Mouse (Mus musculus) midbrain, embryonic 12.5 days (tissue): ENCODE measurements at regions not wholly inside any gene's neighbourhood (a gene's known extent, or its start where the extent isn't known, plus 50 kb on each side); places are given as distances from the start of the nearest gene placed in this dataset.

Experiments used
- ATAC-seq: fragments of 200-750 bp; cut with Nextera tagmentation; 2 replicates; pipeline ENCODE4 v1.8.0; 2017; ENCODE audit warnings: low read depth, moderate TSS enrichment, moderate library complexity; ENCODE audit not compliant: low FRiP score
- H3K27ac ChIP-seq: fragments of 300-500 bp; sonication (generic); replicated peaks from 2 replicates; pipeline ENCODE4 v1.5.1; 2016; ENCODE audit warnings: mild to moderate bottlenecking
- H3K27me3 ChIP-seq: fragments of 300-500 bp; sonication (generic); 2 replicates; pipeline ENCODE4 v1.6.1; 2016; ENCODE audit warnings: mild to moderate bottlenecking
- H3K36me3 ChIP-seq: fragments of 300-500 bp; sonication (generic); 2 replicates; pipeline ENCODE4 v1.6.1; 2016
- H3K4me1 ChIP-seq: fragments of 300-500 bp; sonication (generic); 2 replicates; pipeline ENCODE4 v1.6.1; 2016
- H3K4me2 ChIP-seq: fragments of 300-500 bp; sonication (generic); replicated peaks from 2 replicates; pipeline ENCODE4 v1.6.1; 2016; ENCODE audit warnings: mild to moderate bottlenecking, moderate library complexity
- H3K4me3 ChIP-seq: fragments of 300-500 bp; sonication (generic); 2 replicates; pipeline ENCODE4 v1.5.1; 2016; ENCODE audit warnings: mild to moderate bottlenecking
- H3K9ac ChIP-seq: fragments of 300-500 bp; sonication (generic); replicated peaks from 2 replicates; pipeline ENCODE4 v1.6.1; 2016; ENCODE audit warnings: mild to moderate bottlenecking, moderate library complexity
- H3K9me3 ChIP-seq: fragments of 300-500 bp; sonication (generic); 2 replicates; pipeline ENCODE4 v1.6.1; 2016; ENCODE audit warnings: mild to moderate bottlenecking
- WGBS: fragments of 180-500 bp; shearing (Covaris S2); methylation state at CpG from one replicate; pipeline ENCODE4 v1.1.7; 2016; 5-methylcytosine and 5-hydroxymethylcytosine counted together

DNA sequence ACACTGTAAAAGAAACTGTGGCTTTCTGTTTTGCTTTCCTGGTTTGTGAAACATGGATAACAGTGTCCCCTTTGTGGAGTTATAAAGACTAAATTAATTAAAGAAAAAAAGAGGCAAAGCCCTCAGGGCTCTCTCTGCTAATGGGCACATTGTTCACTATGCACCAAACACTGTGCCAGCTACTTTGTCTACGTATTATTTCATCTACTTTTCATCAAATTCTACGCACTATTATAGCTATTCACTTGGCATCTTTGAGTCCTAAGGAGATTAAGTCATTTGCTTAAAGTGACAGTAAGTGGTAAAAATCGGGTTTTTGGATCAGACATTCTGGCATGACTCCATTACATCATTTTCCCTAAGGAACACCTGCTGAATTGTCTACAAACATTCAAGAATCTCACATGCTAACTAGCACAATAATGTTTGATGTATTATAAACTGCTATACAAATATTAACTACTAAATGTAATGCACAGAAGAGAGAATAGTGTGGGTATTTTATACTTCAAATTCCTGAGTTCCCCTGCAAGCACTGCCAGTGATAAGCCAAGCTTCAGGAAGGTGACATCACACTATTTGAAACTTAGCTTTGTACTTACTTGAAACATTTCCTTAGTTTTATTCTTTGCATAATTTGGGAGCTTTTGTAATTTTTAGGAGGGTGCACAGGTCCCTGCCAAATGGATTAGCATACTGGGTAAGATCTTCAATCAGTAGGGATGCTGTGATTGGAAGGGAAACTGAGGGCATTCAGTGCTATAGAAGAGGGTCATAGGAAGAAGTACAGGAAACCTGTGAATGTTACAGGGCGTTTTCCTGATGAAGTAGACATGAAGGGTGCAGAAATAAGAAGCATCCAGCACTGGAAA is 504.7 kb upstream of the Sel1l start:
- H3K4me3 ChIP-seq, result no peak overlapping the region
- no peaks in the 10 kb centered on the region for H3K4me1 ChIP-seq
- no peaks in the 10 kb centered on the region for H3K36me3 ChIP-seq
- no peak for ATAC-seq
- H3K4me2 ChIP-seq, result no peak overlapping the region
- 67% methylated on average over 4 of the region's 4 CpGs for WGBS
- H3K27me3 ChIP-seq, result no peaks in the 10 kb centered on the region
- H3K9me3 ChIP-seq, result no peaks in the 10 kb centered on the region
- no peak overlapping the region for H3K27ac ChIP-seq
- H3K9ac ChIP-seq, result no peak overlapping the region

GRCm38 (mm10) chr12:92318241-92318640 is 469.3 kb upstream of the Sel1l start:
- ATAC-seq, result no peak
- H3K9ac ChIP-seq, result no peak overlapping the region
- H3K36me3 ChIP-seq, result no peaks in the 10 kb centered on the region
- no peak overlapping the region for H3K27ac ChIP-seq
- no peaks in the 10 kb centered on the region for H3K27me3 ChIP-seq
- H3K4me2 ChIP-seq, result no peak overlapping the region
- H3K9me3 ChIP-seq, result no peaks in the 10 kb centered on the region
- no peaks in the 10 kb centered on the region for H3K4me1 ChIP-seq
- WGBS, result 82% methylated on average over 1 of the region's 1 CpGs
- no peak overlapping the region for H3K4me3 ChIP-seq

- 90% methylated on average over 3 of the region's 3 CpGs for WGBS
- H3K4me3 ChIP-seq, result no peak overlapping the region
- H3K4me1 ChIP-seq, result no peaks in the 10 kb centered on the region
- no peak for ATAC-seq
- no peak overlapping the region for H3K27ac ChIP-seq
- no peak overlapping the region for H3K4me2 ChIP-seq
- no peaks in the 10 kb centered on the region for H3K36me3 ChIP-seq
- no peak overlapping the region for H3K9ac ChIP-seq
- no peaks in the 10 kb centered on the region for H3K9me3 ChIP-seq
- H3K27me3 ChIP-seq, result no peaks in the 10 kb centered on the region
These were observed 468.7 kb upstream of the Sel1l start for GRCm38 (mm10) chr12:92317609-92318008.

DNA sequence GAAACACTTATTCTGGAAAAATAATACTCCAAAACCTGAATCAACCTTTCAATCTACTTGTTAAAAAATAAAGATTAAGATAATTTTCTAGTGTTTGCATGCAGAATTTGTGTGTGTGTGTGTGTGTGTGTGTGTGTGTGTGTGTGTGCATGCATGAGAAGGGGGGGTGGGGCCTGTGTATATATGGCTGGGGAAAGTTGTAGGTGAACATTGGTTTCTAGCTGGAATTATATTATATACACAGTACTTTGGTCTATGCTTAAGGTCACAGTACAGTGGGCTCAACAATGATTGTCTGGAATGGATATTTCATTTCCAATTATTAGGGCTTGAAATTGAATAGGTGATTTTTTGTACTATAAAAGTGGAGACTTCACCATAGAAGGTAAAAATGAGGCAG is 467.3 kb upstream of the Sel1l start:
- Histone ChIP-seq H3K9me3 (no peaks in the 10 kb centered on the region), H3K4me2 (no peak overlapping the region), H3K4me3 (no peak overlapping the region), H3K4me1 (no peaks in the 10 kb centered on the region), H3K27ac (no peak overlapping the region), H3K9ac (no peak overlapping the region), H3K27me3 (no peaks in the 10 kb centered on the region), H3K36me3 (no peaks in the 10 kb centered on the region)
- ATAC-seq, result no peak

GRCm38 (mm10) chr12:92315820-92316219 is 466.9 kb upstream of the Sel1l start:
- no peak for ATAC-seq
- Histone ChIP-seq H3K9me3 (no peaks in the 10 kb centered on the region), H3K27ac (no peak overlapping the region), H3K4me2 (no peak overlapping the region), H3K4me3 (no peak overlapping the region), H3K36me3 (no peaks in the 10 kb centered on the region), H3K9ac (no peak overlapping the region), H3K27me3 (no peaks in the 10 kb centered on the region), H3K4me1 (no peaks in the 10 kb centered on the region)
- WGBS, result 91% methylated on average over 2 of the region's 2 CpGs

DNA sequence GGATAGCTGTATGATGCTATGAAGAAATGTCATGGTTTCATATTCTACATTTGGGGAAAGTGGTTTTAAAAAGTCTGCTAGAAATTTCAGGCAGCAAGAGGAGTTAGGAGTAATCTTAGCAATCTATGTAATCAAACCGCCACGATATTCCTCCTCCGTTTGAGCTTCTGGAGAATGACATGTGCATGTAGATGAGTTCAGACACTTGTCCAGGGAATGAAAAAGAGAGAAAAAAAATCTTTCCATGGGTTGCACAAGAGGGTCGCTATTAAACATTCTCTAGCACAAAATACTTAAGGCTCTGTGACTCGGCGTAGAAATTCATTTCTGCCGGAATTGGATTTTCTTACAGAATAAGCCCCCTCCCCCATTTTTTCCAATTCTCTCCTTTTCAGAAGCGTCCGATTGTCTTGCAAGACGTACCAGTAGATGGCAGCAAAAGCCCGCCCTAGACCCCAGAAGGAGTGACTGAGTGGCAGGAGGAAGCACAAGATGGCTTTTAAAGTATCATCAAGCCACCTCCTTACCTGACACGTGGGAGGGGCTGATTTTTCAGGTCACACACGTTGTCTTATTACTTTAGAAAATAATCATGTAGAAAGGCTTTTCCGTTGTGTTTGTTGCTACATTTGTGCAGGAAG is 454.1 kb upstream of the Sel1l start:
- H3K9ac ChIP-seq, result no peak overlapping the region
- H3K9me3 ChIP-seq, result no peaks in the 10 kb centered on the region
- no peaks in the 10 kb centered on the region for H3K36me3 ChIP-seq
- peak; percentile 79 for ATAC-seq
- H3K4me2 ChIP-seq, result 0 out of 2 replicates have a peak overlapping the region, but pooled peaks have one; percentile 19
- no peaks in the 10 kb centered on the region for H3K4me1 ChIP-seq
- WGBS, result 21% methylated on average over 14 of the region's 14 CpGs
- no peak overlapping the region for H3K4me3 ChIP-seq
- H3K27me3 ChIP-seq, result 0 out of 2 replicates have a peak, but pooled peaks cover 2% of the 10 kb centered on the region
- no peak overlapping the region for H3K27ac ChIP-seq

DNA sequence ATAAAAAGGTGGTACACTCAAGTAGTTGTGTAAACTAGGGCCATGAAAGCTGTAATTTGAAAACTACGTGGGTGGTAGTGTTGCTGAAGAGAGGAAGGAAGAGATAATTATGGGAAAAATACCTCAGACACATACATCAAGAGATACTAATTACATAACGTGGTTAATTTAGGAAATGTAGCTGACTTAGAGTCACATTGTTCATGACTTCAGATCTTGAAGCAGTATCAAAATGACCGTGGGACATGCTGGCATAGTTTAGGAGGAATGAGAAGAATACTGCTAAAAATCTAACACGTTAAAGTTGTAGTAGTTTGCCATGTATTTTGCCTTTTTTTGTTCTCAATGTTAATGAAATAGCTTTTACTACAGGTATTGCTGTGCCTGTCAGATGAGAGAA is 445.9 kb upstream of the Sel1l start:
- ATAC-seq, result no peak
- Histone ChIP-seq H3K36me3 (no peaks in the 10 kb centered on the region), H3K4me3 (no peak overlapping the region), H3K27ac (no peak overlapping the region), H3K4me1 (peaks cover 21% of the 10 kb centered on the region), H3K9ac (no peak overlapping the region), H3K27me3 (no peaks in the 10 kb centered on the region), H3K9me3 (no peaks in the 10 kb centered on the region), H3K4me2 (no peak overlapping the region)
- WGBS, result 83% methylated on average over 4 of the region's 4 CpGs

DNA sequence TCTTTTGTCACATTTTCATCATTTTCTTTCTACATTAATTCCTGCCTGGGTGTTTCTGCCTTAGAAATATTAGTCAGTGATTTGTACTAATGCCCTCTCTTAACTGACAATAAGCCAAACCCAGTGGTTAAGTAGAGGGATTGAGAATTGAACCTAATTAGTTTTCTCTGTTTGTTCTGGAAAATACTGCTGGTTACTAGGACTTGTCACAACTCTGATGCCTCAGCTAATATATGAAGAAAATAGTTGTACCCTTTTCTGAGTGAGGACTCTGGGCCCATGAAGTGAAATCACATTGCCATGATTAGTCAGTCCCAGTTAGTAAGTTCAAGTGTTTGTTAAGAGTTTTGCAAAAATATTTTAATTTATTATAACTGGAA is 444.4 kb upstream of the Sel1l start:
- H3K27ac ChIP-seq, result peak overlapping the region; percentile 82
- H3K36me3 ChIP-seq, result no peaks in the 10 kb centered on the region
- peaks cover 21% of the 10 kb centered on the region for H3K4me1 ChIP-seq
- 0 out of 2 replicates have a peak, but pooled peaks have one; percentile 13 for ATAC-seq
- H3K4me3 ChIP-seq, result no peak overlapping the region
- peak overlapping the region; percentile 40; the same call in 1 of the 2 replicates for H3K4me2 ChIP-seq
- H3K27me3 ChIP-seq, result no peaks in the 10 kb centered on the region
- no peaks in the 10 kb centered on the region for H3K9me3 ChIP-seq
- no peak overlapping the region for H3K9ac ChIP-seq

GRCm38 (mm10) chr12:92292460-92293340 is 443.7 kb upstream of the Sel1l start:
- Histone ChIP-seq H3K4me1 (peaks cover 21% of the 10 kb centered on the region), H3K9ac (no peak overlapping the region), H3K36me3 (no peaks in the 10 kb centered on the region), H3K9me3 (no peaks in the 10 kb centered on the region), H3K27me3 (no peaks in the 10 kb centered on the region), H3K27ac (peak overlapping the region; percentile 82), H3K4me3 (no peak overlapping the region), H3K4me2 (peak overlapping the region; percentile 40)
- ATAC-seq, result peak; percentile 91
- 15% methylated on average over 11 of the region's 11 CpGs for WGBS

GRCm38 (mm10) chr12:92291490-92291889 is 442.5 kb upstream of the Sel1l start:
- H3K4me2 ChIP-seq, result no peak overlapping the region
- no peak overlapping the region for H3K4me3 ChIP-seq
- H3K9me3 ChIP-seq, result no peaks in the 10 kb centered on the region
- no peaks in the 10 kb centered on the region for H3K36me3 ChIP-seq
- no peak overlapping the region for H3K9ac ChIP-seq
- no peaks in the 10 kb centered on the region for H3K27me3 ChIP-seq
- H3K27ac ChIP-seq, result no peak overlapping the region
- no peak for ATAC-seq
- H3K4me1 ChIP-seq, result peaks cover 21% of the 10 kb centered on the region
- 100% methylated on average over 1 of the region's 1 CpGs for WGBS

DNA sequence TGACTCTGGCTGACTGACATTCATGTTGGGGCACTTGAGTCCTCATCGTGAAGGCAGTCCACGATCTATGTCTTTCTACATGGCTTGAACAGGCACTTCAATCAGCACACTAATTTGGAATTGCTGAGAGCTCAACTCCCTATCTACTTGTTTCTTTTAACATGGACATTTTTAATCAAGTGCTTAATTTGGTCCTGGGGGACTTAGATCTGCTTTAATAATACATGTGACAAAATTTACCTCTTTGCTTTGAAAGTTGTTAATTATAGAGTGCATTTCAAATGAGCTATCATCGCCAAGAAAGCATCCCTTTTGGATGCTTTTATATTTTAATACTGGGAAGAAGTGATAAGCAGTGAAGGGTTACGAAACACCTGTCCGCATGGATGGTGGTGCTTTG is 436.6 kb upstream of the Sel1l start:
- no peaks in the 10 kb centered on the region for H3K27me3 ChIP-seq
- H3K4me2 ChIP-seq, result no peak overlapping the region
- H3K4me1 ChIP-seq, result no peaks in the 10 kb centered on the region
- no peak overlapping the region for H3K27ac ChIP-seq
- no peak overlapping the region for H3K9ac ChIP-seq
- H3K4me3 ChIP-seq, result no peak overlapping the region
- 84% methylated on average over 5 of the region's 5 CpGs for WGBS
- no peaks in the 10 kb centered on the region for H3K9me3 ChIP-seq
- H3K36me3 ChIP-seq, result no peaks in the 10 kb centered on the region
- ATAC-seq, result no peak

GRCm38 (mm10) chr12:92280470-92280869 is 431.5 kb upstream of the Sel1l start:
- no peak overlapping the region for H3K27ac ChIP-seq
- no peak overlapping the region for H3K4me3 ChIP-seq
- no peaks in the 10 kb centered on the region for H3K36me3 ChIP-seq
- no peak overlapping the region for H3K4me2 ChIP-seq
- H3K9ac ChIP-seq, result no peak overlapping the region
- H3K27me3 ChIP-seq, result no peaks in the 10 kb centered on the region
- no peaks in the 10 kb centered on the region for H3K4me1 ChIP-seq
- no peak for ATAC-seq
- H3K9me3 ChIP-seq, result no peaks in the 10 kb centered on the region
- WGBS, result 78% methylated on average over 1 of the region's 1 CpGs
